In the genomic region with DNA sequence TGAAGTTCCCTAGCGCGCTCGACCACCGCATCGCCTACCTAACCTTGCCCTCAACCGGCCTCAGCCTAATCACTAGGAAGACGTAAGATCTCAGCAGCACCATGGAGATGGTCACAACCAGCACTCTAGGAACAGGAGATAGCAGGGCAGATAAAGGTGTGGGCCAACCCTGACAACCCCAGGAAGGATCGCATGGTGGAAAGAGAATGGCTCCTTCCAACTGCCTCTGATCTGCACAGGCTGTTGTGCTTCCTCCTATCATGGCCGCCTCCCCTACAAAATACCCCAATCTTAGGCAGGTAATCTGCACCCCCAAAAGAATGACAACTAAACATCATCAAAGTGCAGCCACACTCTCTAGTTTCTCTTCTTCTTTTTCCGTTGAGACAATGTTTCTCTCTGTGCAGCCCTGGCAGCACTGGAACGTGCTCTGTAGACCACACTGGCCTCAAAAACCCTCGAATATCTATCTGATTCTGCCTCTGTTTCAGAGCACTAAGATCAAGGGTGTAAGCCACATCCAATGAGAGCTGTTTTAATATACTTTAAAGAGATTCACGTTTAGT, we compare ENCODE assay signal across 10 mouse cellular contexts. TPM values are rescaled to one million over a fixed set of nuclear protein-coding genes. Genes with fewer than 3 reads are reported as not detected.
DNase-seq lines count a peak whose midpoint lies in the region; ATAC-seq and TF ChIP-seq lines count a peak whose summit lies in the region.
"Had no signal": no experiment of that assay in that cellular context is flagged by ENCODE, and none has a peak within 500 bp of the region (broad histone marks: within the 10 kb centered on the region; RNA-seq: fewer than 3 reads in every experiment).

No protein-coding gene starts in this region.

- TF ChIP-seq CTCF in MEL (IDR thresholded peaks at IDR 0.05 in 2 of 3, conservative IDR thresholded peaks at IDR 0.05 in 1 of 3; ENCODE audit: control insufficient read depth in 1 of 3, insufficient read depth in 1 of 3, low read depth in 2 of 3, low read length in 3 of 3, poor library complexity in 1 of 3, severe bottlenecking in 1 of 3) = no peak

- TF ChIP-seq POLR2A in MEL (IDR thresholded peaks at IDR 0.05; ENCODE audit: control insufficient read depth in 1 of 2, insufficient read depth in 1 of 2, low read depth in 1 of 2, low read length in 2 of 2, poor library complexity in 1 of 2) = no peak

- TF ChIP-seq RAD21 in MEL (IDR thresholded peaks at IDR 0.05; ENCODE audit: low read depth, low read length) = no peak

- H3K79me2 ChIP-seq in MEL (ENCODE audit: control insufficient read depth, insufficient read depth, low read length, poor library complexity) = peaks cover 36% of the 10 kb centered on the region

- ATAC-seq in heart, embryonic 15.5 days (replicated peaks; ENCODE audit: insufficient number of reproducible peaks, insufficient read depth, low FRiP score, low read depth) = no peak
- no peak for ATAC-seq in heart, embryonic 16.5 days (replicated peaks; ENCODE audit: extremely low read depth, insufficient read depth, low FRiP score)
- no peak for ATAC-seq in midbrain, embryonic 11.5 days (ENCODE audit: low FRiP score)
- no peak for ATAC-seq in erythroid progenitor cell, adult 5-6 weeks (replicated peaks; ENCODE audit: low FRiP score, poor library complexity, severe bottlenecking)

- WGBS in heart, embryonic 15.5 days = 72% methylated on average over 13 of the region's 13 CpGs
- 75% methylated on average over 13 of the region's 13 CpGs for WGBS in heart, embryonic 16.5 days
- 93% methylated on average over 13 of the region's 13 CpGs for WGBS in midbrain, embryonic 11.5 days

- 0 out of 4 replicates have a peak, but pooled peaks of 1 of the 2 experiments have one; percentile 17 for TF ChIP-seq EP300 in MEL (IDR thresholded peaks at IDR 0.05; ENCODE audit: low read depth in 1 of 2, low read length in 2 of 2)

- H3K4me2 ChIP-seq in heart, embryonic 15.5 days = peak overlapping the region; percentile 70
- peak overlapping the region; percentile 82 for H3K4me2 ChIP-seq in heart, embryonic 16.5 days (ENCODE audit: low read depth, low read length)
- H3K4me2 ChIP-seq in midbrain, embryonic 11.5 days = no peak overlapping the region

- no peaks in the 10 kb centered on the region for H3K27me3 ChIP-seq in heart, embryonic 15.5 days
- no peaks in the 10 kb centered on the region for H3K27me3 ChIP-seq in MEL (ENCODE audit: control insufficient read depth in 1 of 2, insufficient read depth in 2 of 2, low read length in 2 of 2)
- H3K27me3 ChIP-seq in heart, embryonic 16.5 days (ENCODE audit: control insufficient read depth, insufficient read depth, low read length) = no peaks in the 10 kb centered on the region
- no peaks in the 10 kb centered on the region for H3K27me3 ChIP-seq in midbrain, embryonic 11.5 days (ENCODE audit: control insufficient read depth, insufficient read depth, low read length)

- H3K9ac ChIP-seq in heart, embryonic 15.5 days = peak overlapping the region; percentile 27; the same call in 1 of the 2 replicates
- no peak overlapping the region for H3K9ac ChIP-seq in MEL (ENCODE audit: control insufficient read depth, low read depth, low read length, poor library complexity, severe bottlenecking)
- no peak overlapping the region; the same call in 1 of the 2 replicates for H3K9ac ChIP-seq in heart, embryonic 16.5 days (ENCODE audit: low read length)
- no peak overlapping the region for H3K9ac ChIP-seq in midbrain, embryonic 11.5 days (ENCODE audit: low read length)

- DNase-seq in heart, postnatal 10 days = no peak
- no peak for DNase-seq in MEL (ENCODE audit: low read depth, low spot score)
- DNase-seq in midbrain, embryonic 11.5 days (ENCODE audit: low spot score, missing footprints) = peak; percentile 81
- DNase-seq in c-Kit-positive CD71-positive TER-119-positive erythroid progenitor cells, embryonic 14.5 days (ENCODE audit: low spot score) = no peak
- no peak for DNase-seq in ovary, postnatal 36 days (ENCODE audit: low spot score)
- DNase-seq: cerebellum, postnatal 25 days; kidney, postnatal 4 days had no signal

- H3K27ac ChIP-seq in heart, embryonic 15.5 days = no peak overlapping the region
- H3K27ac ChIP-seq in MEL (ENCODE audit: control insufficient read depth, low read depth, low read length) = no peak overlapping the region
- H3K27ac ChIP-seq in heart, embryonic 16.5 days (ENCODE audit: low read length) = no peak overlapping the region
- H3K27ac ChIP-seq in midbrain, embryonic 11.5 days (ENCODE audit: low read depth, low read length) = no peak overlapping the region

- intact Hi-C loops in heart, postnatal 10 days (cut with DNase I) = loop anchor here (2.0 kb wide), 1 partner anchor 32 kb away; a partner anchor contains a TSS

- peaks cover 33% of the 10 kb centered on the region for H3K4me1 ChIP-seq in heart, embryonic 15.5 days (replicated peaks)
- H3K4me1 ChIP-seq in MEL (ENCODE audit: control insufficient read depth in 1 of 2, insufficient read depth in 2 of 2, low read length in 2 of 2) = peaks cover 16 to 23% of the 10 kb centered on the region in 2 experiments
- H3K4me1 ChIP-seq in heart, embryonic 16.5 days (ENCODE audit: control insufficient read depth, insufficient read depth, low read length) = peaks cover 19% of the 10 kb centered on the region
- peaks cover 17% of the 10 kb centered on the region for H3K4me1 ChIP-seq in midbrain, embryonic 11.5 days (ENCODE audit: control insufficient read depth, insufficient read depth, low read length)

- no peaks in the 10 kb centered on the region for H3K9me3 ChIP-seq in heart, embryonic 15.5 days (replicated peaks)
- no peaks in the 10 kb centered on the region for H3K9me3 ChIP-seq in MEL (replicated peaks; ENCODE audit: insufficient read depth, low read length)
- H3K9me3 ChIP-seq in heart, embryonic 16.5 days (replicated peaks; ENCODE audit: control insufficient read depth, low read length) = no peaks in the 10 kb centered on the region
- H3K9me3 ChIP-seq in midbrain, embryonic 11.5 days (ENCODE audit: control insufficient read depth, low read length) = no peaks in the 10 kb centered on the region

- peaks cover 41% of the 10 kb centered on the region for H3K36me3 ChIP-seq in heart, embryonic 15.5 days
- H3K36me3 ChIP-seq in MEL (ENCODE audit: control insufficient read depth in 1 of 2, insufficient read depth in 2 of 2, low read length in 2 of 2) = peaks cover 22 to 25% of the 10 kb centered on the region in 2 experiments
- H3K36me3 ChIP-seq in heart, embryonic 16.5 days (ENCODE audit: control insufficient read depth, insufficient read depth) = peaks cover 27% of the 10 kb centered on the region
- H3K36me3 ChIP-seq in midbrain, embryonic 11.5 days (ENCODE audit: control insufficient read depth, insufficient read depth, low read length) = peaks cover under 1% of the 10 kb centered on the region

- H3K4me3 ChIP-seq in heart, embryonic 15.5 days = peak overlapping the region; percentile 4; the same call in 1 of the 2 replicates
- no peak overlapping the region for H3K4me3 ChIP-seq in MEL (ENCODE audit: control insufficient read depth in 1 of 2, insufficient read depth in 1 of 2, low read depth in 2 of 2, low read length in 2 of 2)
- H3K4me3 ChIP-seq in heart, embryonic 16.5 days (ENCODE audit: low read length) = peak overlapping the region; percentile 99
- H3K4me3 ChIP-seq in midbrain, embryonic 11.5 days (ENCODE audit: low read depth, low read length) = no peak overlapping the region

RNA-seq across cellular contexts. Expression of a gene that starts 3.2 kb away (rescaled TPM):
- 33.8 and 38.1 TPM in 2 replicates for polyA plus RNA-seq in heart, embryonic 15.5 days (2015; fragmentation: Nextera tagmentation; extraction: Ambion mirVana)
- total RNA-seq in heart, postnatal 10 days (2021) = 10 to 100 TPM; 73.6 to 77.1 TPM
- total RNA-seq in MEL (2012; rRNA removed) = 54.4 and 64.2 TPM in 2 replicates
- polyA plus RNA-seq in MEL (2012; ENCODE audit: insufficient read depth in 1 of 2, insufficient read length in 2 of 2, low read depth in 1 of 2, low replicate concordance in 2 of 2, missing spikeins in 1 of 2) = 10 to 100 TPM in 1 of 2 experiments, not detected in 1; 67.0 TPM
- polyA plus RNA-seq in heart, embryonic 16.5 days (2015; fragmentation: Nextera tagmentation; extraction: Ambion mirVana) = 33.3 and 33.7 TPM in 2 replicates
- polyA plus RNA-seq in midbrain, embryonic 11.5 days (2014; fragmentation: Nextera tagmentation; extraction: Ambion mirVana) = 68.8 and 78.9 TPM in 2 replicates
- 106 and 118 TPM in 2 replicates for total RNA-seq in erythroid progenitor cell, adult 5-6 weeks (2015; ENCODE audit: low replicate concordance)
- total RNA-seq in erythroid progenitor cell, adult 5-6 weeks (2017; ENCODE audit: low replicate concordance) = 181 and 220 TPM in 2 replicates

RNA-seq across cellular contexts. Expression of a gene that starts 31.0 kb away (rescaled TPM):
- polyA plus RNA-seq in heart, embryonic 15.5 days (2015; fragmentation: Nextera tagmentation; extraction: Ambion mirVana) = 8.4 and 9.1 TPM in 2 replicates
- 10 to 100 TPM; 17.7 to 19.7 TPM for total RNA-seq in heart, postnatal 10 days (2021)
- total RNA-seq in MEL (2012; rRNA removed) = 417 and 426 TPM in 2 replicates
- 100 to 1,000 TPM in 1 of 2 experiments, not detected in 1; 602 TPM for polyA plus RNA-seq in MEL (2012; ENCODE audit: insufficient read depth in 1 of 2, insufficient read length in 2 of 2, low read depth in 1 of 2, low replicate concordance in 2 of 2, missing spikeins in 1 of 2)
- polyA plus RNA-seq in heart, embryonic 16.5 days (2015; fragmentation: Nextera tagmentation; extraction: Ambion mirVana) = 9.0 and 9.2 TPM in 2 replicates
- 9.3 and 10.4 TPM in 2 replicates for polyA plus RNA-seq in midbrain, embryonic 11.5 days (2014; fragmentation: Nextera tagmentation; extraction: Ambion mirVana)
- total RNA-seq in erythroid progenitor cell, adult 5-6 weeks (2015; ENCODE audit: low replicate concordance) = 5.4 and 6.8 TPM in 2 replicates
- total RNA-seq in erythroid progenitor cell, adult 5-6 weeks (2017; ENCODE audit: low replicate concordance) = 1.1 and 16.3 TPM in 2 replicates

RNA-seq across cellular contexts. Expression of a gene that starts 35.4 kb away (rescaled TPM):
- polyA plus RNA-seq in heart, embryonic 15.5 days (2015; fragmentation: Nextera tagmentation; extraction: Ambion mirVana) = 6.9 and 10.0 TPM in 2 replicates
- total RNA-seq in heart, postnatal 10 days (2021) = 100 to 1,000 TPM; 121 to 139 TPM
- not detected in 2 replicates for total RNA-seq in MEL (2012; rRNA removed)
- polyA plus RNA-seq in MEL (2012; ENCODE audit: insufficient read depth in 1 of 2, insufficient read length in 2 of 2, low read depth in 1 of 2, low replicate concordance in 2 of 2, missing spikeins in 1 of 2) = under 1 TPM in 1 of 2 experiments, not detected in 1; 0.14 TPM
- polyA plus RNA-seq in heart, embryonic 16.5 days (2015; fragmentation: Nextera tagmentation; extraction: Ambion mirVana) = 16.6 and 17.9 TPM in 2 replicates
- 0.66 and 1.0 TPM in 2 replicates for polyA plus RNA-seq in midbrain, embryonic 11.5 days (2014; fragmentation: Nextera tagmentation; extraction: Ambion mirVana)
- total RNA-seq in erythroid progenitor cell, adult 5-6 weeks (2015; ENCODE audit: low replicate concordance) = not detected in 2 replicates
- total RNA-seq in erythroid progenitor cell, adult 5-6 weeks (2017; ENCODE audit: low replicate concordance) = 0.26 TPM in 1 of 2 replicates, not detected in the other

RNA-seq across cellular contexts. Expression of a gene that starts 37.7 kb away (rescaled TPM):
- polyA plus RNA-seq in heart, embryonic 15.5 days (2015; fragmentation: Nextera tagmentation; extraction: Ambion mirVana) = 0.47 and 0.52 TPM in 2 replicates
- total RNA-seq in heart, postnatal 10 days (2021) = not detected
- total RNA-seq in MEL (2012; rRNA removed) = not detected in 2 replicates
- polyA plus RNA-seq in MEL (2012; ENCODE audit: insufficient read depth in 1 of 2, insufficient read length in 2 of 2, low read depth in 1 of 2, low replicate concordance in 2 of 2, missing spikeins in 1 of 2) = not detected
- 0.12 and 0.47 TPM in 2 replicates for polyA plus RNA-seq in heart, embryonic 16.5 days (2015; fragmentation: Nextera tagmentation; extraction: Ambion mirVana)
- 8.5 and 11.4 TPM in 2 replicates for polyA plus RNA-seq in midbrain, embryonic 11.5 days (2014; fragmentation: Nextera tagmentation; extraction: Ambion mirVana)
- total RNA-seq in erythroid progenitor cell, adult 5-6 weeks (2015; ENCODE audit: low replicate concordance) = not detected in 2 replicates
- total RNA-seq in erythroid progenitor cell, adult 5-6 weeks (2017; ENCODE audit: low replicate concordance) = not detected in 2 replicates

Comparison
In these comparisons a context has a peak if more than half of its experiments do, and no peak if none do; other contexts are left out.
1. H3K4me3 ChIP-seq: peak in heart, embryonic 15.5 days (single experiment) and heart, embryonic 16.5 days (single experiment); none in MEL (0 of 2) and midbrain, embryonic 11.5 days (single experiment).